Mouse (Mus musculus) mesoderm, embryonic 11.5 days (tissue): ENCODE measurements around the gene Ifnz.
A peak's percentile ranks its signal among the peaks of the same experiment; 100 is the strongest.
"Not testable (repeated sequence)": the region's sequence is repeated elsewhere in the genome, so short reads cannot be mapped to it uniquely, and the experiment has no call there.

Experiments used
- DNase-seq: peaks from one replicate; pipeline ENCODE4 v3.0.0-alpha.2; 2012; ENCODE audit warnings: low read depth, low spot score

Gene Ifnz

DNA sequence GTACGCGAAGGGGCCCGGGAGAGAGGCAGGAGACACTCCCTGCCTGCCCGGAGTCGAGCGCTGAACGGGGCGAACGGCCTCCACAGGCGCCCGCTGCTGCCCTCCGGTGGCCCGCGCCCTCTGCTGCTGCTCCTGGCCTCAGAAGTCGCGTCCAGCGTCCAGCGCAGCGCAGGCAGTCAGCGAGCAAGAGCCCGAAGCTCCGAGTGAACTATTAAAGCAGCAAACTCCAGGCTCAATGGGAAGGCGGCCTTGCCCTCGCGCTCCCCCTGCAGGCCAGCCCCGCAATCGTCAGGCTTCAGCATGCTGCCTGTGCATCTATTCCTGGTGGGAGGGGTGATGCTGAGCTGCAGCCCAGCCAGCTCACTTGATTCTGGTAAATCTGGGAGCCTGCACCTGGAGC lies 3.5 kb downstream of the Ifnz start, which contains the start of gene Gm13276:
TSS of gene Gm13276 (plus strand) at position 301 of the 400 bp plus-strand sequence.
- DNase-seq, result not testable (repeated sequence)

- not testable (repeated sequence) for DNase-seq
Observed at GRCm38 (mm10) chr4:88788402-88788801, 6.5 kb downstream of the Ifnz start, which contains the start of gene Gm13277. Gene Gm13277 (plus strand): TSS chr4:88788632.

GRCm38 (mm10) chr4:88791250-88791649 lies 9.3 kb downstream of the Ifnz start, which contains the start of gene Gm13278:
Gene Gm13278 (plus strand): TSS chr4:88791550.
- not testable (repeated sequence) for DNase-seq

GRCm38 (mm10) chr4:88793936-88794675 lies 12.2 kb downstream of the Ifnz start, which contains the start of gene Gm13275:
Gene Gm13275 (plus strand): TSS chr4:88794487.
- not testable (repeated sequence) for DNase-seq

GRCm38 (mm10) chr4:88797097-88797496 lies 15.2 kb downstream of the Ifnz start, which contains the start of gene Gm13279:
Gene Gm13279 (plus strand): TSS chr4:88797397.
- DNase-seq, result not testable (repeated sequence)

DNA sequence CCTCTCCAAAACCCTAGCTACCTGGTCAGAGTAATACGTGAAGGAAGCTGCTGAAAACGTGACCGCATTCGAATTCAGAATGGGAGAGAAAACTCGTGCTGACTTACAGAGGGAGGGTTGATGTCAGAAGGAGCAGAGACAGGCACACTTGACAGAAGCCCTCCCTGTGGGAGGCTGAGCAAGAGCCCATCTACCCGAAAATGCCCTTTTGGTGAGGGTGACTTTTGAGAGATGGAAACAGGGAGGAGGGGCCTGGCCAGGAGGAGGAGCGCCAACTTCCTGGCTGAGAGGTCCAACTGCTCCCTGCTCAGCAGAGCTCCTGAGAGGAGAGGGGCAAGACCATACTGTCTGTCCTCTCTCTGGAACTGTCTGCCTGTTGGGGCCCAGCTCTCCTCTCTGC lies 17.4 kb downstream of the Ifnz start, which contains the start of gene Gm13285:
TSS of gene Gm13285 (plus strand) at position 301 of the 400 bp plus-strand sequence.
- DNase-seq, result not testable (repeated sequence)

DNA sequence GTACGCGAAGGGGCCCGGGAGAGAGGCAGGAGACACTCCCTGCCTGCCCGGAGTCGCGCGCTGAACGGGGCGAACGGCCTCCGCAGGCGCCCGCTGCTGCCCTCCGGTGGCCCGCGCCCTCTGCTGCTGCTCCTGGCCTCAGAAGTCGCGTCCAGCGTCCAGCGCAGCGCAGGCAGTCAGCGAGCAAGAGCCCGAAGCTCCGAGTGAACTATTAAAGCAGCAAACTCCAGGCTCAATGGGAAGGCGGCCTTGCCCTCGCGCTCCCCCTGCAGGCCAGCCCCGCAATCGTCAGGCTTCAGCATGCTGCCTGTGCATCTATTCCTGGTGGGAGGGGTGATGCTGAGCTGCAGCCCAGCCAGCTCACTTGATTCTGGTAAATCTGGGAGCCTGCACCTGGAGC lies 21.0 kb downstream of the Ifnz start, which contains the start of gene Gm13287:
TSS of gene Gm13287 (plus strand) at position 301 of the 400 bp plus-strand sequence.
- not testable (repeated sequence) for DNase-seq

DNA sequence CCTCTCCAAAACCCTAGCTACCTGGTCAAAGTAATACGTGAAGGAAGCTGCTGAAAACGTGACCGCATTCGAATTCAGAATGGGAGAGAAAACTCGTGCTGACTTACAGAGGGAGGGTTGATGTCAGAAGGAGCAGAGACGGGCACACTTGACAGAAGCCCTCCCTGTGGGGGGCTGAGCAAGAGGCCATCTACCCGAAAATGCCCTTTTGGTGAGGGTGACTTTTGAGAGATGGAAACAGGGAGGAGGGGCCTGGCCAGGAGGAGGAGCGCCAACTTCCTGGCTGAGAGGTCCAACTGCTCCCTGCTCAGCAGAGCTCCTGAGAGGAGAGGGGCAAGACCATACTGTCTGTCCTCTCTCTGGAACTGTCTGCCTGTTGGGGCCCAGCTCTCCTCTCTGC lies 23.3 kb downstream of the Ifnz start, which contains the start of gene Gm13288:
TSS of gene Gm13288 (plus strand) at position 301 of the 400 bp plus-strand sequence.
- DNase-seq, result not testable (repeated sequence)

GRCm38 (mm10) chr4:88805761-88806160 lies 23.8 kb downstream of the Ifnz start:
- DNase-seq, result not testable (repeated sequence)

DNA sequence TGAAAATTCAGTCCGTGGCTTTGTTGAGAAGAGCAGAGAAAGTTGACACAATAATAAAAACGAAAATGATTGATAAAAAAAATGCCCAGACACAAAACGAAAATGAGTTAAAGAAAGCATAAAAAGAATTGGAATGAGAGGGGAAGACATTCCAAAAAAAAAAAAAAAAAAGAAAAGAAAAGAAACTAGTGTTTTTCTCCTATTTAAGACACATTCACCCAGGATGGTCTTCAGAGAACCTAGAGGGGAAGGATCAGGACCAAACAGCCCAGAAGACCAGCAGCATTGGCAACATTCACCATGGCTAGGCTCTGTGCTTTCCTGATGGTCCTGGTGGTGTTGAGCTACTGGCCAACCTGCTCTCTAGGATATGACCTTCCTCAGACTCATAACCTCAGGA lies 34.0 kb downstream of the Ifnz start, which contains the start of gene Ifna7:
TSS of gene Ifna7 (plus strand) at position 301 of the 400 bp plus-strand sequence.
- no peak for DNase-seq

DNA sequence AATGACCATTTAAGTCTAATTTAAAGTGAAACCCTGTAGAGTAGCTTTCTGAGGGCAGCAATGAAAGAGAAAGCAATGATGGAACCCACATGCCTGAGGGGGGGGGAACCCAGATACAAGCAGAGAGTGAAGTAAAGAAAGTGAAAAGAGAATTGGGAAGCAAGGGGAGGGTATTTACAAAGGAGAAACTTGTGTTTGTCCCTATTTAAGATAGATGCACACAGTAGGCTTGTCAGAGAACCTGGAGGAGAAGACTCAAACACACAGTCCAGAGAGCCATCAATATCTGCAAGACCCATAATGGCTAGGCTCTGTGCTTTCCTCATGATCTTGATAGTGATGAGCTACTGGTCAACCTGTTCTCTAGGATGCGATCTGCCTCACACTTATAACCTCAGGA lies 37.7 kb downstream of the Ifnz start, which contains the start of gene Ifna11:
TSS of gene Ifna11 (plus strand) at position 301 of the 400 bp plus-strand sequence.
- no peak for DNase-seq

DNA sequence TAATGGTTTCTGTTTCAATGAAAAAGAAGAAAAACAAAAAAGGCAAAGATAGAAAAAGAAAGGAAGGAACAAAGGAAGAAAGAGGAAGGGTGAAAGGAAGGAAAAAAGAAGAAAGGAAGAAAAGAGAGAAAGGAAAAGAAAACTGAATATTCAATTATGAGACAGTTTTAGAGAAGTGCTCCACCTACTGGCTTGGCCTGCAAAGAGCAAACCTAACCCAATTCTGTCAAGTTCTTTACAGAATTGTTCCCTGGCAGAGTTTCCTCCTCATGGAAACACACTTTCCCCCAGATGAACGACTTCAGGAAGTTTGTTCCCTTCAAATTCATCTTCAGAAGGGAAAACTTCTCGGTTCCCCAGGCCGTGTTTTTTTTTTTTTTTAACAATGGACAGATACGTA lies 41.1 kb downstream of the Ifnz start:
- DNase-seq, result peak; percentile 4

GRCm38 (mm10) chr4:88827116-88827515 lies 45.2 kb downstream of the Ifnz start, which contains the start of gene Ifna6:
Gene Ifna6 (plus strand): TSS chr4:88827416.
- not testable (repeated sequence) for DNase-seq

GRCm38 (mm10) chr4:88830523-88830922 lies 48.6 kb downstream of the Ifnz start:
- peak; percentile 16 for DNase-seq
